Mouse (Mus musculus): ENCODE data around the gene Slc30a3. TPM values are rescaled to one million over a fixed set of nuclear protein-coding genes. Genes with fewer than 3 reads are reported as not detected.
A peak's percentile ranks its signal among the peaks of the same experiment; 100 is the strongest.

The Slc30a3 gene
- polyA plus RNA-seq, 2 experiments: 0.26 to 0.41 TPM

DNA sequence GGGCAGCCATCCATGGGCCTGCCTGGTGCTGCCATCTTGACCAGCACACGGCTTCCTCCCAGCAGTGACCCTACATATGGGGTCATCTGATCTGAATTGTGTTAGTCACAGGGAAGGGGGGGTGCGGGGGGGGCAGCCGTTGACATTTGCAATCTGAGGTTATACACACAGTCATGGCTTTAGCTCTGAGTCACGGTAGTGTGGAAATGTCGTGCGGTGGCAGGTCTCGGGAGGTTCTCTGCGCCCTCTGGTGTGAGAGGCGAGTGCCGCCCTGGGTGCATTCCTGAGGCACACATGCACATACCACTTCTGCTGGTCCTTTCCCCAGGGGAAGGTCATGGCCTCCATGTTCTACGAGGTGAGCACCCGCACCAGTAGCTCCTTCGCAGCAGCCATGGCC, 31.7 kb downstream of the Slc30a3 start:
- no peak for DNase-seq (ENCODE audit: low read depth in 3 of 3, low spot score in 3 of 3)
- WGBS (ENCODE audit: insufficient replicate concordance): 86% methylated on average over 13 of the region's 13 CpGs
- H3K27me3 ChIP-seq (ENCODE audit: control insufficient read depth, insufficient read depth, low read length): no peaks in the 10 kb centered on the region
- H3K4me3 ChIP-seq (ENCODE audit: insufficient read depth in 1 of 2, low read depth in 2 of 2, low read length in 2 of 2): no peak overlapping the region
- TF ChIP-seq EP300 (IDR thresholded peaks at IDR 0.05; ENCODE audit: low read depth): no peak
- TF ChIP-seq CTCF (IDR thresholded peaks at IDR 0.05; ENCODE audit: low read depth): 0 out of 2 replicates have a peak, but pooled peaks have one; percentile 7
- H3K4me2 ChIP-seq (ENCODE audit: low read depth): no peak overlapping the region
- no peaks in the 10 kb centered on the region for H3K9me3 ChIP-seq (ENCODE audit: control insufficient read depth, low read length)
- H3K27ac ChIP-seq: no peak overlapping the region
- no peaks in the 10 kb centered on the region for H3K4me1 ChIP-seq (replicated peaks; ENCODE audit: control insufficient read depth in 2 of 2, insufficient read depth in 2 of 2, low read length in 1 of 2)
- H3K9ac ChIP-seq (replicated peaks): no peak overlapping the region
- H3K36me3 ChIP-seq (replicated peaks; ENCODE audit: control insufficient read depth, insufficient read depth, low read depth): peaks cover 26% of the 10 kb centered on the region
- ATAC-seq (ENCODE audit: insufficient read depth): no peak

DNA sequence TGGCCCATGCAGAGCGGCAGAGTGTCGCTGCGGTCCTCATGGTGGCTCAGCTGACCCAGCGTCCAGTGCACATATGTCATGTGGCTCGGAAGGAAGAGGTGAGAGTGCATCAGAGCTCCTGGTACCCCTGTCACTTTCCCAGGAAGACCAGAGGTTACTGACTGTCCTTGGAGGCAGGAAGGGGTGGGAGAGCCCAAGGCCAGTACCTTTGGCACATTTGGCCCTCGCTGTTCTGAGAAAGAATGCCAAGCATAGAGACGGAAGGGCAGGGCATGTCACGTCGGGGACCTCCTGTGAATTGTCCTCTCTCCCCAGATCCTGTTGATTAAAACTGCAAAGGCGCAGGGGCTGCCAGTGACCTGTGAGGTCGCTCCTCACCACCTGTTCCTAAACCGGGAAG, 34.9 kb downstream of the Slc30a3 start:
- H3K27me3 ChIP-seq (ENCODE audit: control insufficient read depth, insufficient read depth, low read length): no peaks in the 10 kb centered on the region
- no peaks in the 10 kb centered on the region for H3K4me1 ChIP-seq (replicated peaks; ENCODE audit: control insufficient read depth in 2 of 2, insufficient read depth in 2 of 2, low read length in 1 of 2)
- H3K9me3 ChIP-seq (ENCODE audit: control insufficient read depth, low read length): no peaks in the 10 kb centered on the region
- H3K4me3 ChIP-seq (ENCODE audit: insufficient read depth in 1 of 2, low read depth in 2 of 2, low read length in 2 of 2): no peak overlapping the region
- peaks cover 35% of the 10 kb centered on the region for H3K36me3 ChIP-seq (replicated peaks; ENCODE audit: control insufficient read depth, insufficient read depth, low read depth)
- H3K27ac ChIP-seq: no peak overlapping the region
- no peak overlapping the region for H3K9ac ChIP-seq (replicated peaks)
- DNase-seq (ENCODE audit: low read depth in 3 of 3, low spot score in 3 of 3): no peak
- no peak for ATAC-seq (ENCODE audit: insufficient read depth)
- H3K4me2 ChIP-seq (ENCODE audit: low read depth): no peak overlapping the region
- TF ChIP-seq EP300 (IDR thresholded peaks at IDR 0.05; ENCODE audit: low read depth): no peak
- no peak for TF ChIP-seq CTCF (IDR thresholded peaks at IDR 0.05; ENCODE audit: low read depth)
- WGBS (ENCODE audit: insufficient replicate concordance): 83% methylated on average over 12 of the region's 12 CpGs

DNA sequence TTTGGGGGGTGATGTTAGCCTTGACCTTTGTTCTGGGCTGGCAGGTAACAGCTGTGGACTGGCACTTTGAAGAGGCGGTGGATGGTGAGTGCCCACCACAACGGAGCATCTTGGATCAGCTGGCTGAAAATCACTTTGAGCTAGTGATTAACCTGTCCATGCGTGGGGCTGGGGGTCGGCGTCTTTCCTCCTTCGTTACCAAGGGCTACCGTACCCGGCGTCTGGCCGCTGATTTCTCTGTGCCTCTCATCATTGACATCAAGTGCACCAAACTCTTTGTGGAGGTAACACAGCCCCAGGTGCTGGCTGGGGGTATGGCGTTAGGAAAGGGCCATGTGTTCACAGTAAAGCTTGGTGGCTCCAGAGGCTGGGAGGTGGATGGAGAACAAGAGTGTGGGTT, 36.2 kb downstream of the Slc30a3 start:
- no peak for ATAC-seq (ENCODE audit: insufficient read depth)
- Histone ChIP-seq H3K4me3 (ENCODE audit: insufficient read depth in 1 of 2, low read depth in 2 of 2, low read length in 2 of 2) (no peak overlapping the region), H3K9me3 (ENCODE audit: control insufficient read depth, low read length) (no peaks in the 10 kb centered on the region), H3K4me2 (ENCODE audit: low read depth) (no peak overlapping the region), H3K4me1 (replicated peaks; ENCODE audit: control insufficient read depth in 2 of 2, insufficient read depth in 2 of 2, low read length in 1 of 2) (no peaks in the 10 kb centered on the region), H3K36me3 (replicated peaks; ENCODE audit: control insufficient read depth, insufficient read depth, low read depth) (peaks cover 40% of the 10 kb centered on the region), H3K9ac (replicated peaks) (no peak overlapping the region), H3K27me3 (ENCODE audit: control insufficient read depth, insufficient read depth, low read length) (no peaks in the 10 kb centered on the region), H3K27ac (no peak overlapping the region)
- WGBS (ENCODE audit: insufficient replicate concordance): 91% methylated on average over 11 of the region's 11 CpGs
- DNase-seq (ENCODE audit: low read depth in 3 of 3, low spot score in 3 of 3): no peak
- no peak for TF ChIP-seq EP300 (IDR thresholded peaks at IDR 0.05; ENCODE audit: low read depth)
- TF ChIP-seq CTCF (IDR thresholded peaks at IDR 0.05; ENCODE audit: low read depth): no peak

DNA sequence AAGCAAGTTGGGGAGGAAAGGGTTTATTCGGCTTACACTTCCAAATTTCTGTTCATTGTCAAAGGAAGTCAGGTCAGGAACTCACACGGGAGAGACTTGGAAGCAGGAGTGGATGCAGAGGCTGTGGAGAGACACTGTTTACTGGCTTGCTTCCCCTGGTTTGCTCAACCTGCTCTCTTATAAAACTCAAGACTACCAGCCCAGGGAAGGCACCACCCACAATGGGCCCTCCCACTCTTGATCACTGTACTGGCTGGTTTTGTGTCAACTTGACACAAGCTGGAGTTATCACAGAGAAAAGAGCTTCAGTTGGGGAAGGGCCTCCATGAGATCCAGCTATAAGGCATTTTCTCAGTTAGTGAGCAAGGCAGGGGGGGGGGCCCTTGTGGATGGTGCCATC, 37.0 kb downstream of the Slc30a3 start:
- H3K4me2 ChIP-seq (ENCODE audit: low read depth): no peak overlapping the region
- H3K27me3 ChIP-seq (ENCODE audit: control insufficient read depth, insufficient read depth, low read length): no peaks in the 10 kb centered on the region
- DNase-seq (ENCODE audit: low read depth in 3 of 3, low spot score in 3 of 3) (no peak), ATAC-seq (ENCODE audit: insufficient read depth) (no peak)
- peaks cover 40% of the 10 kb centered on the region for H3K36me3 ChIP-seq (replicated peaks; ENCODE audit: control insufficient read depth, insufficient read depth, low read depth)
- H3K9ac ChIP-seq (replicated peaks): no peak overlapping the region
- no peaks in the 10 kb centered on the region for H3K4me1 ChIP-seq (replicated peaks; ENCODE audit: control insufficient read depth in 2 of 2, insufficient read depth in 2 of 2, low read length in 1 of 2)
- 67% methylated on average over 2 of the region's 2 CpGs for WGBS (ENCODE audit: insufficient replicate concordance)
- H3K27ac ChIP-seq: no peak overlapping the region
- H3K9me3 ChIP-seq (ENCODE audit: control insufficient read depth, low read length): no peaks in the 10 kb centered on the region
- H3K4me3 ChIP-seq (ENCODE audit: insufficient read depth in 1 of 2, low read depth in 2 of 2, low read length in 2 of 2): no peak overlapping the region
- TF ChIP-seq CTCF (IDR thresholded peaks at IDR 0.05; ENCODE audit: low read depth): no peak
- TF ChIP-seq EP300 (IDR thresholded peaks at IDR 0.05; ENCODE audit: low read depth): no peak

DNA sequence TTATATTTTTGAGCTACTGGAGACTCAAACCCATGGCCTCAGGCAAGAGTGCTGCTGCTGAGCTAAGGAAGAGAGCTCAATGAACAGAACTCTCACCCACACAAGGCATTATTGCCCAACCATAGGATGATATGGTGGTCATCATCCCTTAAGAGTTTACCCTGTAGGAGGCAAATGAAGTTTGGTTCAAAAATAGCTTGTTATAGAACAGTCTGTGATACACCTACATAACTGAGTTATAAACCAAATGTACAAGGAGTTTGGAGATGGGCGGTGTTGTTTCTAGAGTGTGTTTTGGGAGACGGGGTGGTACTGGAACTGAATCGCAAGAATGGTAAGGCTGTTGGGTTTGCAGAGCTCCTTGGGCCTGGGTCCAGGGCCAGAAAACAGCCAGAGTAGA, 38.2 kb downstream of the Slc30a3 start:
- Histone ChIP-seq H3K9me3 (ENCODE audit: control insufficient read depth, low read length) (no peaks in the 10 kb centered on the region), H3K9ac (replicated peaks) (no peak overlapping the region), H3K36me3 (replicated peaks; ENCODE audit: control insufficient read depth, insufficient read depth, low read depth) (peaks cover 39% of the 10 kb centered on the region), H3K27me3 (ENCODE audit: control insufficient read depth, insufficient read depth, low read length) (no peaks in the 10 kb centered on the region), H3K4me2 (ENCODE audit: low read depth) (no peak overlapping the region), H3K4me3 (ENCODE audit: insufficient read depth in 1 of 2, low read depth in 2 of 2, low read length in 2 of 2) (no peak overlapping the region), H3K27ac (no peak overlapping the region), H3K4me1 (replicated peaks; ENCODE audit: control insufficient read depth in 2 of 2, insufficient read depth in 2 of 2, low read length in 1 of 2) (no peaks in the 10 kb centered on the region)
- 88% methylated on average over 3 of the region's 3 CpGs for WGBS (ENCODE audit: insufficient replicate concordance)
- DNase-seq (ENCODE audit: low read depth in 3 of 3, low spot score in 3 of 3) (no peak), ATAC-seq (ENCODE audit: insufficient read depth) (no peak)
- no peak for TF ChIP-seq EP300 (IDR thresholded peaks at IDR 0.05; ENCODE audit: low read depth)

Data from liver, embryonic 14.5 days (tissue).